Mouse (Mus musculus): ENCODE data around the gene Foxn3. TPM values are rescaled to one million over a fixed set of nuclear protein-coding genes. Genes with fewer than 3 reads are reported as not detected.
A peak's percentile ranks its signal among the peaks of the same experiment; 100 is the strongest.

Gene Foxn3
- 58.2 and 61.5 TPM in 2 replicates for polyA plus RNA-seq (2012; rRNA removed)

DNA sequence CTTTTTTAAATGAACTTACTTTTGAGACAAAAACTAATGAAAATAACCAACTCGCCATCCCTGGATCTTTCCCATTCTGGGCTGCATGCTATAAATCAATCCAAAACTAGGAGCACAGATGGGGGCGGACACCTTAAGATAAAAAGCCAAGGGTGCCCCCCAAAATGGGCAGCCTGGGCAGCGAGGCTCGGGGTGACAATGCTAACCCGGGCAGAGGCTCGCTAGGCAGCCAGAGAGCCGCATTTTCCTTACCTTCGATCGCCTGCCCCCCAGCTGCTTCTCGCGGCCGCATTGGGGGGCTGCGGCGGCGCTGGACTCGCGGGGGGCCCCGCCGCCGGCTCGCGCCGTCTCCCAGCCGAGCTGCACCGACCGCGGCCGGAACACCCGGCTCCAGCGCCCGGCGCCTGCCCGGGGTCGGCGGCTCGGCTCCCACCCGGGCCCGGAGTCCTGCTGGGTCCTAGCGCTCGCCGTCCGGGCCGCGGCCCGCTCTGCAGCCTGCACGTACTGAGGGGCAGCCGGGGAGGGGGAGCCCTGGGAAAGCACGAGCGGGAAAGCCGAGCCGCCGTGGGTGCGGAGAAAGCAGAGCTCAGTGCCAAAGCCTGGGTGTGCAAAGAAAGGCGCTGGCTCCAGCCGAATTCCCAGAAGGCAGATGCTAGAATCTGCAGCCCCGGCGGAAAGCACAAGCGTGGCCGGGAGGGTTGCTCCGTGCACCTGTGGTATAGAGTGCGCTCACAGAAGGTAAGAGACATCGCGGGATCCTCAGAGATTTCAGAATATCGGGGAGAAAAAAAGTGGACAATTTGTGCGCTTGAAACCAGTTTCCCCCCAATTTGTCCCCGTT is at the start of gene Foxn3:
Gene Foxn3 (minus strand): TSS at position 364 of the 841 bp plus-strand sequence.
- peak within 1 kb of the TSS; percentile 97 for H3K27ac ChIP-seq (ENCODE audit: insufficient read depth, low read length)
- 2% methylated on average over 66 of the region's 66 CpGs for WGBS
- peak; percentile 84 to 87 for DNase-seq
- peak within 1 kb of the TSS; percentile 76 for H3K4me3 ChIP-seq (replicated peaks; ENCODE audit: insufficient read depth, low read depth, low read length)
- peaks cover 7% of the 10 kb centered on the region; the same call in 1 of the 2 replicates for H3K4me1 ChIP-seq (ENCODE audit: control insufficient read depth, insufficient read depth, low read length)
- no peaks in the 10 kb centered on the region for H3K27me3 ChIP-seq (ENCODE audit: control insufficient read depth, insufficient read depth, low read length)
- TF ChIP-seq POLR2A (IDR thresholded peaks at IDR 0.05; ENCODE audit: borderline replicate concordance, insufficient read depth, low read length) (no peak), CTCF (IDR thresholded peaks at IDR 0.05; ENCODE audit: borderline replicate concordance, insufficient read depth, low read depth, low read length) (no peak)

DNA sequence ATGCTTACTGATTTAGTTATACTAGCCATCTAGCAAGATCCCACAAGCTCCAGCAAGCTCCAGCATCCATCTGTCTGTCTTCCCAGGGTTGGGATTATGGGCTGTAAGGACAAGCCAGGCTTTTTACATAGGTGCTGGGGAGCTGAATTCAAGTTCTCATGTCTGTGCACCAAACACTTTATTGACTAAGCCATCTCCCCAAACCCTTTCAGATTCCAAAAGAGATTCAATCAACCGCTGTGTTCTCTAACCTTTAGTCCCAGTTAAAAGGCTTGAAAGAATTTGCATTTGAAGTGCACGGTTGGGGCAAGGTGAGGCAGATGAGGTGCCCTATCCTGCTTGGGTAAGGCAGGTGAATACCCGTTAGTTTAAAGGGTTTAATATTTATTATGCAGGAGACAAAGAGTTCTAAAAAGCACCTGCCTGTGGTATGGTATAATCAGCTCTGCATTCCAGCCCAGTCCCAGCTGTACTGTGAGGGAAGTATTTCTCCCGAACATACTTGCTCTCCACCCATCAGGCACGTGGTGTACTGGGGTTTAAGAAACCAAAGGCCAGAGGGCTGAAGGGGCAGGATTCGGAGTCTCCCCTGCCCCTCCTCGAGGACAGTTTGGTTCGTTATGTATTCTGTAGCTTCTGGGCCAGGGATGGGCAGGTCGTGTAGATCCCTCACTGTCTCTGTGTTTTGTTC is 48.9 kb upstream of the Foxn3 start:
- Histone ChIP-seq H3K4me3 (replicated peaks; ENCODE audit: insufficient read depth, low read depth, low read length) (no peak overlapping the region), H3K27me3 (ENCODE audit: control insufficient read depth, insufficient read depth, low read length) (no peaks in the 10 kb centered on the region), H3K4me1 (ENCODE audit: control insufficient read depth, insufficient read depth, low read length) (no peaks in the 10 kb centered on the region), H3K27ac (ENCODE audit: insufficient read depth, low read length) (no peak overlapping the region)
- DNase-seq, result no peak
- TF ChIP-seq CTCF (IDR thresholded peaks at IDR 0.05; ENCODE audit: borderline replicate concordance, insufficient read depth, low read depth, low read length) (no peak), POLR2A (IDR thresholded peaks at IDR 0.05; ENCODE audit: borderline replicate concordance, insufficient read depth, low read length) (no peak)
- WGBS, result 59% methylated on average over 9 of the region's 9 CpGs

DNA sequence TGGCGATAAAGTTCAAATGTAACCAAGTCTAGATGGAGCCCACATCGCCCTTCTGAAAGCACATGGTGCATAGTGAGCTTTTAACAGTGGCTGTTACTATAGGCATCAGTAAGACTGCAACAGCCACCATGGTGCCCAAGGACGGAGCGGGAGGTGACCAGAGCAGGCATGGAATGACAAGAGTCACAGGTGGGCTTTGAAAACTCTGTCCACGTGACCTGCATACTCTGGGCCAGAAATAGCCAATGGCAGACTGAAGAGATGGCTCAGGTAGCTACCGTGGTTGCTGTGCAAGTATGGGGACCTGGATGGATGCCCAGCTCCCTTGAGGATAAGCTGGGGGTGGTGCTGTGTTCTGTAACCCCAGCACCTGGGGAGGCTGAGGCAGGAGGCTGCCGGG is 47.5 kb upstream of the Foxn3 start:
- Histone ChIP-seq H3K4me1 (ENCODE audit: control insufficient read depth, insufficient read depth, low read length) (no peaks in the 10 kb centered on the region), H3K4me3 (replicated peaks; ENCODE audit: insufficient read depth, low read depth, low read length) (no peak overlapping the region), H3K27ac (ENCODE audit: insufficient read depth, low read length) (no peak overlapping the region), H3K27me3 (ENCODE audit: control insufficient read depth, insufficient read depth, low read length) (no peaks in the 10 kb centered on the region)
- 87% methylated on average over 7 of the region's 7 CpGs for WGBS
- TF ChIP-seq POLR2A (IDR thresholded peaks at IDR 0.05; ENCODE audit: borderline replicate concordance, insufficient read depth, low read length), result no peak
- no peak for TF ChIP-seq CTCF (IDR thresholded peaks at IDR 0.05; ENCODE audit: borderline replicate concordance, insufficient read depth, low read depth, low read length)
- no peak for DNase-seq

DNA sequence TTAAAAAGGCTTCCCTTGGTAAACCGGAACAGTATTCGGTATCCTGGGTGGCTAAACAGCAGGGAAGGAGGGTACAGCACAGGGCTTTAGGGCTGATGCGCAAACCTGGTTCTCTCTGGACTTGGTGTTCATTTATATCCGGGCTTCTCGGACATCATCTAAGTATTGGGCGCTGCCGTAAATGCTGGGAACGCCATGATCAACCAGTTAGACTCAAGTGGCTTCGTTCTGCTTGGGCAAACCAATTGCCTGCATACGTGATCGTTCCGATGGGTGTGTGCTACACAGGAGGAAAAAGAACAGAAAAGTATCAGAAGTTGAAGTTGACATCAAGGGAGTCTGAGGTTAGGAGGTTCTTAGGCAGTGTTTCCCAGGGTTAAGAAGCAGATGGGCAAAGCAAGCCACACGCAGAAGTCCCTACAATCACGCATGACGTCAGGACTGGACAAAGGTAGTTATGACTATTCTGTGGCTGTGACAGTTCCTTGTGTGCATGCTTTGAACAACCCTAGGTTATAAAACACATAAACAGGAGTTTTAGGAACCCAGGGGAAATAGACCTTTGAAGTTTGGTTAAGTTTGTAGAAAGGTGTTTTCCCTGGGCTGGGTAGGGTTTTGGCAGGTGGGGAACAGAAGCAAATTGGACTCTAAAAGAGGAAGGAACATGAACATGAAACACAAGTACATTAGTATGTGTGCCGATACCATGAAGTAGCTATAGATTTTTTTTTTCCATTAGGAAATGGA is 46.9 kb upstream of the Foxn3 start:
- 90% methylated on average over 16 of the region's 16 CpGs for WGBS
- DNase-seq, result no peak

DNA sequence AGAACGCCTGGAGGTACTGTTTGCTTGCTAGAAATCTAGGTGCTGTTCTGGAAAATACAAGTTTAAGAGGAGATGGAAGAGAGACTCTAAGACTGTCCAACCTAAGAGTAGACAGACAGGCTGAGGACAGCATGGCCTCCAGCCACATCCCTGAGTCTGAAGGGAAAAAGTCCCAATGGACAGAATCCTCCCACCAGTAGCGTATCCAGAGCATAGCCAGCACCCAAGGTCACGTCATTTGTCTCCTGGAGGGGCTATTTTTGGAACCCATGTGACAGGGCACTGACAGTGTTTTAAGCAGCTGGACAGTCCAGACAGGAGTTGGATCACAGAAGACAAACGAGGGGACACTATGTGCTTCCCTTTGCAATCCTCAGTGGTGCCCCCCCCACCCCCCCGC is 46.3 kb upstream of the Foxn3 start:
- H3K4me1 ChIP-seq (ENCODE audit: control insufficient read depth, insufficient read depth, low read length), result no peaks in the 10 kb centered on the region
- H3K4me3 ChIP-seq (replicated peaks; ENCODE audit: insufficient read depth, low read depth, low read length), result no peak overlapping the region
- DNase-seq, result no peak
- no peaks in the 10 kb centered on the region for H3K27me3 ChIP-seq (ENCODE audit: control insufficient read depth, insufficient read depth, low read length)
- H3K27ac ChIP-seq (ENCODE audit: insufficient read depth, low read length), result no peak overlapping the region
- 80% methylated on average over 5 of the region's 5 CpGs for WGBS
- no peak for TF ChIP-seq CTCF (IDR thresholded peaks at IDR 0.05; ENCODE audit: borderline replicate concordance, insufficient read depth, low read depth, low read length)
- TF ChIP-seq POLR2A (IDR thresholded peaks at IDR 0.05; ENCODE audit: borderline replicate concordance, insufficient read depth, low read length), result no peak

More for the DNA sequence above, 46.9 kb upstream of the Foxn3 start:
- TF ChIP-seq POLR2A (IDR thresholded peaks at IDR 0.05; ENCODE audit: borderline replicate concordance, insufficient read depth, low read length) (no peak), CTCF (IDR thresholded peaks at IDR 0.05; ENCODE audit: borderline replicate concordance, insufficient read depth, low read depth, low read length) (no peak)
- Histone ChIP-seq H3K27ac (ENCODE audit: insufficient read depth, low read length) (no peak overlapping the region), H3K4me1 (ENCODE audit: control insufficient read depth, insufficient read depth, low read length) (no peaks in the 10 kb centered on the region), H3K27me3 (ENCODE audit: control insufficient read depth, insufficient read depth, low read length) (no peaks in the 10 kb centered on the region), H3K4me3 (replicated peaks; ENCODE audit: insufficient read depth, low read depth, low read length) (no peak overlapping the region)

DNA sequence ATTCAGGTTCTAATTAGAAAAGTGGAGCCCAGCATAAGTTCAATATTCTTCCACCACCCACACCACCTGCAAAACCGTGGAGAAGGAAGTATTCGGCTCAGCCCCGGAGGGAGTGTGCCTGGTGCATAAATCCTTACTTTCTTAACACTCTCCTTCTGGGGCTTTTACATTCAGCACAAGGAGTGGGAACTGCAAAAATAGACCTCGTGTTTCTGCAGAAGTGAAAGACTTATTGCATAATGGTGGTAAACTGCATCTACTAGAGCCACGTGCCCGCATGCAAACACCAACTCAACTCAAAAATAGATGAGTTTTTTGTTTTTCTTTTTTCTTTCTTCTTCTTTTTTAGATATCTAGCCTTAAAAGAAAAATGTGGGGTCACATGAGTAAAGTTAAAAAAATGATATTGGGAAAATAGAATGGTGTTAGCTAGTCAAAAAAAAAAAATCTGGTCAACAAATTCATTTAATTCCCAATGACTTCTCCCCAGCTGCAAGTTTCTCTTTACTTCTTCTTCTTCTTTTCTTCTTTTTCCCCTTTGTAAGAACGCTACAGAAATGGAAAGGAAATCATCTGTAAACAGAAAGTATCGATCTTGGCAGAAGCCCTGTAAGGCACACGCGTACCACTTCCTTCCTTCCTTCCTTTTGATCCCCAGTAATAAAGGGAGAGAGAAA is 45.0 kb upstream of the Foxn3 start:
- H3K4me1 ChIP-seq (ENCODE audit: control insufficient read depth, insufficient read depth, low read length), result no peaks in the 10 kb centered on the region
- H3K27me3 ChIP-seq (ENCODE audit: control insufficient read depth, insufficient read depth, low read length), result no peaks in the 10 kb centered on the region
- WGBS, result 90% methylated on average over 10 of the region's 10 CpGs
- TF ChIP-seq CTCF (IDR thresholded peaks at IDR 0.05; ENCODE audit: borderline replicate concordance, insufficient read depth, low read depth, low read length), result no peak
- TF ChIP-seq POLR2A (IDR thresholded peaks at IDR 0.05; ENCODE audit: borderline replicate concordance, insufficient read depth, low read length), result no peak
- H3K27ac ChIP-seq (ENCODE audit: insufficient read depth, low read length), result no peak overlapping the region
- DNase-seq, result no peak
- no peak overlapping the region for H3K4me3 ChIP-seq (replicated peaks; ENCODE audit: insufficient read depth, low read depth, low read length)

DNA sequence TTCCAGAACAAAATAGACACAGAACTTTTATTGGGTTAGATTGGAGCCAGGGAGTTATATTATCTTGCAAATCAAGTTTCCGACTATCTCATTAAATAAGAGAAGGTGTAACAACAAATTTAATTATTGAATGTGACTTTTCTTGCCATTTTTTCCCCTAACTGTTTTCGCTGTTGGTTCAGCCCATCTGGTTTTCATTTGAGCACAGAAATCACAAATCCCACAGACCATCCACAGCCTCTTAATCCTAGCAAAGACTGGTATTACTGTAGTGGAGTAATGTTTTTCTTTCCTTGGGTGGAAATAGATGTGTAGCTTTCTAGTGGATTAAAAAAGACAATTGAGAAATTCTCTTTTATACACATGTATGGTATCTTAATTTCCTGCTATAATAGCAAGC is 40.0 kb upstream of the Foxn3 start:
- TF ChIP-seq CTCF (IDR thresholded peaks at IDR 0.05; ENCODE audit: borderline replicate concordance, insufficient read depth, low read depth, low read length) (no peak), POLR2A (IDR thresholded peaks at IDR 0.05; ENCODE audit: borderline replicate concordance, insufficient read depth, low read length) (no peak)
- no peak for DNase-seq
- Histone ChIP-seq H3K4me3 (replicated peaks; ENCODE audit: insufficient read depth, low read depth, low read length) (no peak overlapping the region), H3K27me3 (ENCODE audit: control insufficient read depth, insufficient read depth, low read length) (no peaks in the 10 kb centered on the region), H3K27ac (ENCODE audit: insufficient read depth, low read length) (no peak overlapping the region), H3K4me1 (ENCODE audit: control insufficient read depth, insufficient read depth, low read length) (no peaks in the 10 kb centered on the region)
- 92% methylated on average over 2 of the region's 2 CpGs for WGBS

Data from cerebellum, adult 2 months (tissue).